Mouse (Mus musculus) midbrain, postnatal 0 days (tissue): ENCODE data around the gene Atl1. TPM values are rescaled to one million over a fixed set of nuclear protein-coding genes. Genes with fewer than 3 reads are reported as not detected.

Source experiments
- ATAC-seq: fragments of 200-750 bp; cut with Nextera tagmentation; 2 replicates; pipeline ENCODE4 v1.8.0; 2017; ENCODE audit warnings: moderate number of reproducible peaks, mild to moderate bottlenecking, moderate TSS enrichment, moderate library complexity; ENCODE audit not compliant: low FRiP score
- DNase-seq: peaks from one replicate; pipeline ENCODE4 v3.0.0-alpha.2; 2015; ENCODE audit warnings: low spot score
- H3K27ac ChIP-seq: fragments of 300-500 bp; sonication (generic); 2 replicates; pipeline ENCODE4 v1.5.1; 2014; ENCODE audit warnings: low read depth, mild to moderate bottlenecking, low read length, mixed read lengths
- H3K27me3 ChIP-seq: fragments of 300-500 bp; sonication (generic); 2 replicates; pipeline ENCODE4 v1.6.1; 2014; ENCODE audit warnings: low read length, control low read depth, mixed read lengths; ENCODE audit not compliant: insufficient read depth
- H3K36me3 ChIP-seq: fragments of 300-500 bp; sonication (generic); 2 replicates; pipeline ENCODE4 v1.6.1; 2014; ENCODE audit warnings: low read length, control low read depth, mixed read lengths; ENCODE audit not compliant: insufficient read depth
- H3K4me1 ChIP-seq: fragments of 300-500 bp; sonication (generic); 2 replicates; pipeline ENCODE4 v1.6.1; 2014; ENCODE audit warnings: mild to moderate bottlenecking, control low read depth, antibody characterized with exemption, low read length, mixed read lengths; ENCODE audit not compliant: insufficient read depth
- H3K4me2 ChIP-seq: fragments of 300-500 bp; sonication (generic); 2 replicates; pipeline ENCODE4 v1.6.1; 2014; ENCODE audit warnings: low read depth, mild to moderate bottlenecking, low read length, mixed read lengths; ENCODE audit not compliant: poor library complexity, severe bottlenecking
- H3K4me3 ChIP-seq: fragments of 300-500 bp; sonication (generic); 2 replicates; pipeline ENCODE4 v1.5.1; 2014; ENCODE audit warnings: low read depth, mild to moderate bottlenecking, low read length, moderate library complexity
- H3K9ac ChIP-seq: fragments of 300-500 bp; sonication (generic); replicated peaks from 2 replicates; pipeline ENCODE4 v1.6.1; 2014; ENCODE audit warnings: mild to moderate bottlenecking, low read length, moderate library complexity, mixed read lengths; ENCODE audit not compliant: poor library complexity, severe bottlenecking
- H3K9me3 ChIP-seq: fragments of 300-500 bp; sonication (generic); 2 replicates; pipeline ENCODE4 v1.6.1; 2016; ENCODE audit warnings: low read length, control low read depth
- CTCF ChIP-seq: IDR thresholded peaks from 2 replicates; pipeline ENCODE4 v1.5.1; 2016; ENCODE audit warnings: antibody characterized with exemption, mild to moderate bottlenecking
- WGBS: fragments of 180-500 bp; shearing (Covaris S2); extraction: QIAGEN DNeasy Blood & Tissue Kit; methylation state at CpG from one replicate; pipeline ENCODE4 v1.1.7; 2014; 5-methylcytosine and 5-hydroxymethylcytosine counted together
- polyA plus RNA-seq: library from polyadenylated mRNA; unstranded; fragments of >200 nt; fragmentation: Nextera tagmentation; extraction: Ambion mirVana; gene quantifications from 2 replicates; pipeline ENCODE4 v1.2.1, GENCODE M21; 2015
- total RNA-seq: library from RNA; depleted of rRNA; stranded (reverse); fragments of >200 nt; gene quantifications from 2 replicates; pipeline ENCODE4 v1.2.3, GENCODE M21; 2014

Gene Atl1
- total and polyA plus RNA-seq, 2 experiments from 2014 or later = 121 to 179 TPM

DNA sequence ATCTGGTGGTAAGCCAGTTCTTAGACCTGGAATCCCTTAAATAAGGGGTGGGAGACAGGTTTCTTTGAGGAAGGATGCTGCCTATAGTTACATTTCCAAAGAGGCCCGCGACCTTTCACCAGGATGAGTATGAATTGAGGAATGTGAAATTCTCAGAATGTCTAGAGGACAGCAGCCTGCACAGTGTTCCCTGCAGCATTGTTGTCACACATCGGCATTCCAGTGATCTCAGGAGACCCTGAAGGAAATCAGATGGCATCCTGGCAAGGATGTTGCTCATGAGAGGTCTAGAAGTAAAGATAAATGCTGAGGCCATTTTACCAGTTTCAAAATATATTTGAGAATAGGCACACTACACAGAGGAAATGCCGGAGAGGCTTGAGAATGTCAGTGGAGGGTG lies 5.7 kb downstream of the Atl1 start:
- no peak for TF ChIP-seq CTCF
- ATAC-seq = no peak
- H3K27me3 ChIP-seq = no peaks in the 10 kb centered on the region
- H3K4me3 ChIP-seq = no peak overlapping the region
- no peak for DNase-seq
- 90% methylated on average over 4 of the region's 4 CpGs for WGBS
- no peak overlapping the region for H3K4me2 ChIP-seq
- no peaks in the 10 kb centered on the region; the same call in 1 of the 2 replicates for H3K4me1 ChIP-seq
- H3K9me3 ChIP-seq = no peaks in the 10 kb centered on the region
- no peaks in the 10 kb centered on the region for H3K36me3 ChIP-seq
- no peak overlapping the region for H3K9ac ChIP-seq
- H3K27ac ChIP-seq = no peak overlapping the region

DNA sequence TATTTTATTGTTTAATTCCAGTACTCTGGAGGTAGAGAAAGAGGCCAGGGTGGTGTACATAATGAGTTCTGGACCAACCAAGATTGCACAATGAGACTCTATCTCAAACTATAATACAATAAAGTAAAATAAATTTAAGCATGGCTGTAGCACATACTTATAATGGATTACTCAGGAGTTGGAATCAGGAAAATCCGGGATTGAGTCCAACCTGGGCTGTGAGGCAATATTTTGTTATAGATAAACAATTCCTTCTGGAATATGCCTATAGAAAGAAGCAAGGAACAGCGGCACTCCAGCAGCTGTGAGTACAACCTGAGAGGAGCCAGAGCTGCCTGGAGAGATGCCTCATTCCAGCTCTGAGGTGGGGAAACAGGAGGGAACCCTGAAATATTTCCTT lies 12.6 kb downstream of the Atl1 start:
- no peak overlapping the region for H3K4me2 ChIP-seq
- TF ChIP-seq CTCF = no peak
- no peak for DNase-seq
- no peak overlapping the region for H3K9ac ChIP-seq
- H3K9me3 ChIP-seq = no peaks in the 10 kb centered on the region
- ATAC-seq = no peak
- H3K27ac ChIP-seq = no peak overlapping the region
- no peaks in the 10 kb centered on the region for H3K36me3 ChIP-seq
- WGBS = 81% methylated on average over 2 of the region's 2 CpGs
- H3K4me3 ChIP-seq = no peak overlapping the region
- H3K4me1 ChIP-seq = no peaks in the 10 kb centered on the region
- H3K27me3 ChIP-seq = no peaks in the 10 kb centered on the region

DNA sequence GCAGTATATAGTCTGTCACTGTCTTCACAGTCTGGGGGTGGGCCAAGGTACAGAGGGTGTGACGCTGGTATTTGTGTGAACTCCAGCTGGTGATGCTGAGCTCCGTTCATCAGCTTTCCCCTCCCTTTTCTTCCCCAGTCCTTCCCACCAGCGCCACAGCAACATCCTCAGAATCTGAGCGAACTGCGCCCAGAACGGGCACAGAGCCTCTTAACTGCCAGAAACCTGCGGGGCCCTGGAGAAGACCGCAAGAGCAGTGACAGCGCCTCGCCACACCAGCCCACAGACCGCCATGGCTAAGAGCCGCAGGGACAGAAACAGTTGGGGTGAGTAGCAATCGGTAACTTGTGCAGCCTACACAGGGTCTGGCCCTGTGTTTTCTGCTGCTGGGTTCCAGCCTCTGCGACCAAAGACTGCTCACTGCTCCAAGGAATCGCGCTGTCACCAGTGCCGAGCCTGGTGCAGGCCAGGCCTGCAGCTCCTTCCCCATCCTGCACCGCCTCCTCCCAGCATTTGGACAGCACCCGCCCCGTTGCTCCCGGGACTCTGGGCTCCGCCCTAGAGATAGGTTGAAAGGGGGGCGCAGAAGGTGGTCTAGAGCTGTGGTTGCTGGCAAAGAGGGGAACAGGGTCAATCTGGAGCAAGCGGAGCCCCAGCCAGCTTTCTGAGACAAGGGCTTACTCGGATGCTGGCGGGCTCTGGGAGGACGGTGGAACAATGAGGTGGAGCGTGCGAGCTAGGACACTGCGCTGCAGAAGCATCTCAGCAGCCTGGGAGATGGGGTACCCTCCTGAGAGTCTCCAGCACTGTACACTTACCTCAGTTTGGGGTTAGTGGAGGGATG lies 15.5 kb downstream of the Atl1 start:
- Histone ChIP-seq H3K9ac (peak overlapping the region; percentile 87), H3K9me3 (no peaks in the 10 kb centered on the region), H3K4me1 (no peaks in the 10 kb centered on the region), H3K27ac (peak overlapping the region; percentile 97), H3K4me2 (peak overlapping the region; percentile 77), H3K27me3 (no peaks in the 10 kb centered on the region), H3K36me3 (no peaks in the 10 kb centered on the region), H3K4me3 (peak overlapping the region; percentile 67)
- peak; percentile 87 for ATAC-seq
- 0 out of 2 replicates have a peak, but pooled peaks have one; percentile 16 for TF ChIP-seq CTCF
- WGBS = 2% methylated on average over 30 of the region's 30 CpGs
- peak; percentile 87 for DNase-seq

DNA sequence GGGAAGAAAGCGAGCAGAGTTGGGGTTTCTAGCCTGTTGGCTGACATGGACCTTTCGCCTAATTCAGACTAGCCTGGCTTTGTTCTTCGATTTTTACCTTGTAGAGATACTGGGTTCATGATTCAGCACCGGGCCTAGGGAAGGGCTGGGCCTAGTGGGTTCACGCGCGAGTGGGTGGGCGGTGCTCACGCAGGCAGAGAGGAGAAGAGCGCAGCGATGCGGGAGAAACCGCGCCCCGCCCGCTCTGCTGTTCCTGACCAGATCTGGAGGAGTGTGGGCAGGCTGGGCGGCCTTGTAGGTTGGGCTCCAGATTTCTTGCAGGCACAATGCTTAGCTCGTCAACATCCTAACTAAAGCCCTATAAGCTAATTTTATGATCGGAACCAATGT lies 16.1 kb downstream of the Atl1 start:
- Histone ChIP-seq H3K4me1 (no peaks in the 10 kb centered on the region), H3K27ac (peak overlapping the region; percentile 97), H3K4me2 (peak overlapping the region; percentile 77), H3K4me3 (peak overlapping the region; percentile 67), H3K9ac (peak overlapping the region; percentile 87), H3K27me3 (no peaks in the 10 kb centered on the region), H3K36me3 (no peaks in the 10 kb centered on the region), H3K9me3 (no peaks in the 10 kb centered on the region)
- DNase-seq (peak; percentile 83), ATAC-seq (peak; percentile 87)
- no peak for TF ChIP-seq CTCF
- WGBS = 17% methylated on average over 19 of the region's 19 CpGs

DNA sequence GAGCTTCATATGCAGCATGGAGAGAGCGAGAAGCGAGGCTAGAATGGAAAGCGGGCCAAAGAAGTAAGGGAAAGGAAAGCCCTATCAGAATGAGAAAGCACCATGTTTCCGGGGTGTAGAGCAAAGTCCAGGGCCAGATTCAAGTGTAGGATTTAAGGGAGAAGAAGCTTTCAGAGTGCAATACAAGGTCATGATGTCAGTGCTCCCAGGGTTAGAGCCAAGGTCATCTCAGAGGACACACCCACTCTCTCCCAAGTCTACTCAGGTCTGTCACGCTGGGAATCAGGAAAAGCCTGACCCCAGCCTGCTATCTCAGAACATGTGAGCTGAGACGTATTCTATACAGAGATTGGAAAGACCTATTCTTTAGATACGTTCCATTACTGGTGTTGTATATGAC lies 19.5 kb downstream of the Atl1 start:
- Histone ChIP-seq H3K4me2 (no peak overlapping the region), H3K27ac (no peak overlapping the region), H3K36me3 (no peaks in the 10 kb centered on the region), H3K4me1 (no peaks in the 10 kb centered on the region), H3K4me3 (no peak overlapping the region), H3K9me3 (no peaks in the 10 kb centered on the region), H3K27me3 (no peaks in the 10 kb centered on the region), H3K9ac (no peak overlapping the region)
- DNase-seq (no peak), ATAC-seq (no peak)
- WGBS = 88% methylated on average over 7 of the region's 7 CpGs
- no peak for TF ChIP-seq CTCF

DNA sequence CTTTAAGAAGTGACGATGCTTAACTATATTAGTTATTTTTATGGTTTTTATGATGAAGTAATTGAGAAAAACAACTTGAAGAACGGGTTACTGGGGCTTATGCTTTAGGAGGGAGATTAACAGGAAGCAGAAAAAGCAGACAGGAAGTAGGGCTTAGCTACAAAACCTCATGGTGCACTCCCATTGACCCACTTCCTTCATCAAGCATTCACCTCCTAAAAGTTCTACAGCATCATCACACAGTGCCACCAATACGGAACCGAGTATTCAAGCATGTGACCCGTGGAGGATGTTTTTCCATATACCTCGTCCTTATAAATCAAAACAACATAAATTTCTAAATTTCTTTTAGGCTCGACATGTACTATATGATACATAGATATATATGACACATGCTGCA lies 20.3 kb downstream of the Atl1 start:
- no peak overlapping the region for H3K4me3 ChIP-seq
- DNase-seq (no peak), ATAC-seq (no peak)
- no peaks in the 10 kb centered on the region for H3K9me3 ChIP-seq
- no peaks in the 10 kb centered on the region for H3K27me3 ChIP-seq
- no peak overlapping the region for H3K27ac ChIP-seq
- no peak overlapping the region for H3K9ac ChIP-seq
- no peak for TF ChIP-seq CTCF
- H3K4me1 ChIP-seq = no peaks in the 10 kb centered on the region
- 91% methylated on average over 7 of the region's 7 CpGs for WGBS
- no peak overlapping the region for H3K4me2 ChIP-seq
- no peaks in the 10 kb centered on the region for H3K36me3 ChIP-seq
